Mouse (Mus musculus): ENCODE data around the gene Mctp1. TPM values are rescaled to one million over a fixed set of nuclear protein-coding genes. Genes with fewer than 3 reads are reported as not detected.
A peak's percentile ranks its signal among the peaks of the same experiment; 100 is the strongest.
"Not testable (repeated sequence)": the region's sequence is repeated elsewhere in the genome, so short reads cannot be mapped to it uniquely, and the experiment has no call there.

The Mctp1 gene
- polyA plus RNA-seq (2016; fragmentation: Nextera tagmentation; extraction: Ambion mirVana): 1.9 and 3.0 TPM in 2 replicates

- H3K4me1 ChIP-seq: peaks cover 18% of the 10 kb centered on the region
- H3K27ac ChIP-seq: peak within 1 kb of the TSS; percentile 83
- H3K4me3 ChIP-seq: peak within 1 kb of the TSS; percentile 75
- H3K9me3 ChIP-seq: no peaks in the 10 kb centered on the region
- no peaks in the 10 kb centered on the region for H3K36me3 ChIP-seq (replicated peaks)
- peak; percentile 77 for DNase-seq (ENCODE audit: extremely low spot score, low spot score)
- H3K27me3 ChIP-seq (ENCODE audit: poor library complexity, severe bottlenecking): peaks cover 47% of the 10 kb centered on the region
- under 1% methylated on average over 58 of the region's 62 CpGs for WGBS
Measured at GRCm38 (mm10) chr13:76383972-76384663, at the start of gene Mctp1. TSS of gene Mctp1 (plus strand) at chr13:76384535.

- not testable (repeated sequence) for H3K4me3 ChIP-seq; H3K4me1 ChIP-seq; H3K36me3 ChIP-seq (replicated peaks); H3K27ac ChIP-seq; DNase-seq (ENCODE audit: extremely low spot score, low spot score); H3K27me3 ChIP-seq (ENCODE audit: poor library complexity, severe bottlenecking); H3K9me3 ChIP-seq
- WGBS: 83% methylated on average over 21 of the region's 21 CpGs
Measured at GRCm38 (mm10) chr13:76345941-76346340, 38.4 kb upstream of the Mctp1 start.

- Histone ChIP-seq H3K9me3 (no peaks in the 10 kb centered on the region), H3K27ac (no peak overlapping the region), H3K4me3 (no peak overlapping the region), H3K27me3 (ENCODE audit: poor library complexity, severe bottlenecking) (no peaks in the 10 kb centered on the region), H3K36me3 (replicated peaks) (no peaks in the 10 kb centered on the region), H3K4me1 (no peaks in the 10 kb centered on the region)
- no peak for DNase-seq (ENCODE audit: extremely low spot score, low spot score)
Measured at GRCm38 (mm10) chr13:76358720-76359119, 25.6 kb upstream of the Mctp1 start.

GRCm38 (mm10) chr13:76384664-76385435 lies 515 bp downstream of the Mctp1 start:
- H3K36me3 ChIP-seq (replicated peaks): no peaks in the 10 kb centered on the region
- peak overlapping the region; percentile 83 for H3K27ac ChIP-seq
- WGBS: 1% methylated on average over 58 of the region's 58 CpGs
- H3K9me3 ChIP-seq: no peaks in the 10 kb centered on the region
- H3K4me3 ChIP-seq: peak overlapping the region; percentile 75
- H3K27me3 ChIP-seq (ENCODE audit: poor library complexity, severe bottlenecking): peaks cover 47% of the 10 kb centered on the region
- peak; percentile 69 for DNase-seq (ENCODE audit: extremely low spot score, low spot score)
- peaks cover 18% of the 10 kb centered on the region for H3K4me1 ChIP-seq

- Histone ChIP-seq H3K9me3 (no peaks in the 10 kb centered on the region), H3K4me3 (no peak overlapping the region), H3K27ac (no peak overlapping the region), H3K4me1 (peaks cover 19% of the 10 kb centered on the region), H3K27me3 (ENCODE audit: poor library complexity, severe bottlenecking) (peaks cover 32% of the 10 kb centered on the region), H3K36me3 (replicated peaks) (no peaks in the 10 kb centered on the region)
- 75% methylated on average over 3 of the region's 3 CpGs for WGBS
- DNase-seq (ENCODE audit: extremely low spot score, low spot score): no peak
Measured at GRCm38 (mm10) chr13:76388615-76389014, 4.3 kb downstream of the Mctp1 start.

GRCm38 (mm10) chr13:76391920-76392319 lies 7.6 kb downstream of the Mctp1 start:
- 78% methylated on average over 2 of the region's 2 CpGs for WGBS
- no peaks in the 10 kb centered on the region; the same call in 1 of the 2 replicates for H3K27me3 ChIP-seq (ENCODE audit: poor library complexity, severe bottlenecking)

GRCm38 (mm10) chr13:76393106-76393505 lies 8.8 kb downstream of the Mctp1 start:
- no peak overlapping the region for H3K4me3 ChIP-seq
- 83% methylated on average over 3 of the region's 3 CpGs for WGBS
- H3K27ac ChIP-seq: no peak overlapping the region
- H3K9me3 ChIP-seq: no peaks in the 10 kb centered on the region
- H3K36me3 ChIP-seq (replicated peaks): no peaks in the 10 kb centered on the region
- no peak for DNase-seq (ENCODE audit: extremely low spot score, low spot score)
- H3K4me1 ChIP-seq: peaks cover 7% of the 10 kb centered on the region
- H3K27me3 ChIP-seq (ENCODE audit: poor library complexity, severe bottlenecking): no peaks in the 10 kb centered on the region

More at GRCm38 (mm10) chr13:76391920-76392319, 7.6 kb downstream of the Mctp1 start:
- peaks cover 7% of the 10 kb centered on the region for H3K4me1 ChIP-seq
- no peak overlapping the region for H3K27ac ChIP-seq
- DNase-seq (ENCODE audit: extremely low spot score, low spot score): no peak
- H3K9me3 ChIP-seq: no peaks in the 10 kb centered on the region
- no peak overlapping the region for H3K4me3 ChIP-seq
- H3K36me3 ChIP-seq (replicated peaks): no peaks in the 10 kb centered on the region

- no peak overlapping the region for H3K27ac ChIP-seq
- H3K36me3 ChIP-seq (replicated peaks): no peaks in the 10 kb centered on the region
- H3K4me3 ChIP-seq: no peak overlapping the region
- no peak for DNase-seq (ENCODE audit: extremely low spot score, low spot score)
- H3K4me1 ChIP-seq: peaks cover 7% of the 10 kb centered on the region
- no peaks in the 10 kb centered on the region for H3K9me3 ChIP-seq
- H3K27me3 ChIP-seq (ENCODE audit: poor library complexity, severe bottlenecking): no peaks in the 10 kb centered on the region
Measured at GRCm38 (mm10) chr13:76395906-76396305, 11.6 kb downstream of the Mctp1 start.

- no peaks in the 10 kb centered on the region for H3K4me1 ChIP-seq
- H3K9me3 ChIP-seq: no peaks in the 10 kb centered on the region
- H3K27ac ChIP-seq: no peak overlapping the region
- no peak for DNase-seq (ENCODE audit: extremely low spot score, low spot score)
- no peak overlapping the region for H3K4me3 ChIP-seq
- no peaks in the 10 kb centered on the region for H3K27me3 ChIP-seq (ENCODE audit: poor library complexity, severe bottlenecking)
- 92% methylated on average over 2 of the region's 2 CpGs for WGBS
- no peaks in the 10 kb centered on the region for H3K36me3 ChIP-seq (replicated peaks)
Measured at GRCm38 (mm10) chr13:76409296-76409695, 25.0 kb downstream of the Mctp1 start.

- WGBS: 82% methylated on average over 1 of the region's 1 CpGs
Measured at GRCm38 (mm10) chr13:76410665-76411064, 26.3 kb downstream of the Mctp1 start.

GRCm38 (mm10) chr13:76415346-76415745 lies 31.0 kb downstream of the Mctp1 start:
- Histone ChIP-seq H3K4me3 (no peak overlapping the region), H3K9me3 (no peaks in the 10 kb centered on the region), H3K36me3 (replicated peaks) (no peaks in the 10 kb centered on the region), H3K27me3 (ENCODE audit: poor library complexity, severe bottlenecking) (no peaks in the 10 kb centered on the region), H3K4me1 (no peaks in the 10 kb centered on the region), H3K27ac (no peak overlapping the region)
- no peak for DNase-seq (ENCODE audit: extremely low spot score, low spot score)

More at GRCm38 (mm10) chr13:76410665-76411064, 26.3 kb downstream of the Mctp1 start:
- Histone ChIP-seq H3K4me3 (no peak overlapping the region), H3K36me3 (replicated peaks) (no peaks in the 10 kb centered on the region), H3K27me3 (ENCODE audit: poor library complexity, severe bottlenecking) (no peaks in the 10 kb centered on the region), H3K27ac (no peak overlapping the region), H3K9me3 (no peaks in the 10 kb centered on the region), H3K4me1 (no peaks in the 10 kb centered on the region)
- no peak for DNase-seq (ENCODE audit: extremely low spot score, low spot score)

GRCm38 (mm10) chr13:76420111-76420510 lies 35.8 kb downstream of the Mctp1 start:
- no peak for DNase-seq (ENCODE audit: extremely low spot score, low spot score)
- Histone ChIP-seq H3K27ac (no peak overlapping the region), H3K4me1 (no peaks in the 10 kb centered on the region), H3K36me3 (replicated peaks) (no peaks in the 10 kb centered on the region), H3K4me3 (no peak overlapping the region), H3K9me3 (no peaks in the 10 kb centered on the region), H3K27me3 (ENCODE audit: poor library complexity, severe bottlenecking) (no peaks in the 10 kb centered on the region)
- 79% methylated on average over 4 of the region's 4 CpGs for WGBS

- Histone ChIP-seq H3K4me3 (no peak overlapping the region), H3K4me1 (no peaks in the 10 kb centered on the region), H3K27me3 (ENCODE audit: poor library complexity, severe bottlenecking) (no peaks in the 10 kb centered on the region), H3K27ac (no peak overlapping the region), H3K9me3 (no peaks in the 10 kb centered on the region), H3K36me3 (replicated peaks) (no peaks in the 10 kb centered on the region)
- WGBS: 93% methylated on average over 1 of the region's 1 CpGs
- no peak for DNase-seq (ENCODE audit: extremely low spot score, low spot score)
Measured at GRCm38 (mm10) chr13:76421075-76421474, 36.7 kb downstream of the Mctp1 start.
